Mouse (Mus musculus) heart, adult 9 months (tissue): ENCODE results near the gene 4930558C23Rik.
"Not testable (repeated sequence)": the region's sequence is repeated elsewhere in the genome, so short reads cannot be mapped to it uniquely, and the experiment has no call there.

Experiments
- DNase-seq, 2 experiments: peaks; one replicate each; pipeline ENCODE4 v3.0.0; 2022; ENCODE audit warnings: low spot score in 2 of 2

The 4930558C23Rik gene

DNA sequence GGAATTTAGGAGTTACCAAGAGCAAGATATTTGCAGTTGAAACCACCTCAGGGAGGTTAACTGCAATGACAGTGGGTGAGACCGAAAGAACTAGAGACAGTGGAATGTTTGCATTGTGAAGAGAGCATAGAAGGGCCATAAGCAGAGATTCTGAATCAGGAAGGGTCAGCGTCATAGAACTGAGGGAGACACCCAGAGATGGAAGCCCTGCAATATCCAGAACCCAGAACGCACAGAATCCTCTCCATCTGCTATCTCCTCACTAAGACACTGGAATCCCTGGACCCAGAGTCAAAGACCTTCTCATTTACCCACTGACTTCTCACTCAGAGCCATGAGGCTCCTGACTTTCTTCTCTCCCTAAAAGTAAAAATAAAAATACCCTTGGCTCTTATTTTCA, at the start of gene 4930558C23Rik:
Gene 4930558C23Rik, minus strand, starts transcription at position 101 of the 400 bp plus-strand sequence.
- no peak for DNase-seq

DNA sequence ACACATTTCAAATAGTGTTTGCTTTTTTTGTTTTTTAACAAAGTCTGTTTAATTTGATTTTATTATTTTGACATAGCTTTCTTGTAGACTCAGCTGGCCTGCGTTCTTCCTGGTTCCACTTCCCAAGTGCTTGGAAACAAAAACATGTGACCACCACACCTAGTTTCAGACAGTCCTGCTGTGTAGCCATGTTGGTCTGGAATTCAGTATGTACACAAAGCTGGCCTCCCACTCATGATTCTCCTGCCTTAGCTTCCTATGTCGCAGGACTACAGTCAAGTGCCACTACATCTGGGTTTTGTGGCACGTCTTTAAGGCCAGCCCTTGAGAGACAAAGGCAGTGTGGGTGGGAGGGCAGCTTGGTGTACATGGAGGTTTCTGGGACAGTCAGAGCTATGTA, 48.3 kb upstream of the 4930558C23Rik start:
- DNase-seq, result no peak

DNA sequence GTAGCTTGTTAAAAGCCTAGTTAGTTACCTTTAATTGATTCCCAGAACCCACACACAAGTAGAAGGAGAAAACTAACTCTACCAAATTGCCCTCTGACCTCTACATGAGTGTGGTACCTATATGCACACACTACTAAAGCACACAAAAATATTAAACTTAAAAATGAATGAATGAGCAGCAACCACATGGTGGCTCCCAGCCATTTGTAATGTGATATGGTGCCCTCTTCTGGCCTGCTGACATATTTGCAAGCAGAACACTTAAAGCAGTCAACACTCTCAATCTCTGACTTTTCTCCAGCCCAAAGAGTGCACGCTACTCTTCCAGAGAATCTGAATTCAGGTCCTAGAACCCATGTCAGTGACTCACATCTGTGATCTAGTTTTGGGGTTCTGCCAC, 47.8 kb upstream of the 4930558C23Rik start:
- peak in 1 of 2 experiments; percentile 21 for DNase-seq

DNA sequence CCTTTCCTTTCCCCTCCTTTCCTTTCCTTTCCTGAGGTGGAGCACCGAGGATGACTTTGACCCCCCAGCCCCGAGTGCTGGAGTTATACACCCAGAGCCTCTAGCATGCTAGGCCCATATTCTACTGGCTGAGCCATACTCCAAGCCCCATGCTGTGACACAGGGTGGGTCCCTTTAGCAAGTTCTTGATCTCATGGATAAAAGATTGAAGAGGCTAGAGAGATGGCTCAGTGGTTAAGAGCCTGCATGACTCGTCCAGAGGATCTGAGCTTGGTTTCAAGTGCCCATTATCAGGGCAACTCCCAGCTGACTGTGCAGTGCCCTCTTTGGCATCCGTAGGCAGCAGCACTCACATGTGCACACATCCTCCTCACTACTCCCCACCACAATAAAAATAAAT, 42.7 kb upstream of the 4930558C23Rik start:
- no peak for DNase-seq

DNA sequence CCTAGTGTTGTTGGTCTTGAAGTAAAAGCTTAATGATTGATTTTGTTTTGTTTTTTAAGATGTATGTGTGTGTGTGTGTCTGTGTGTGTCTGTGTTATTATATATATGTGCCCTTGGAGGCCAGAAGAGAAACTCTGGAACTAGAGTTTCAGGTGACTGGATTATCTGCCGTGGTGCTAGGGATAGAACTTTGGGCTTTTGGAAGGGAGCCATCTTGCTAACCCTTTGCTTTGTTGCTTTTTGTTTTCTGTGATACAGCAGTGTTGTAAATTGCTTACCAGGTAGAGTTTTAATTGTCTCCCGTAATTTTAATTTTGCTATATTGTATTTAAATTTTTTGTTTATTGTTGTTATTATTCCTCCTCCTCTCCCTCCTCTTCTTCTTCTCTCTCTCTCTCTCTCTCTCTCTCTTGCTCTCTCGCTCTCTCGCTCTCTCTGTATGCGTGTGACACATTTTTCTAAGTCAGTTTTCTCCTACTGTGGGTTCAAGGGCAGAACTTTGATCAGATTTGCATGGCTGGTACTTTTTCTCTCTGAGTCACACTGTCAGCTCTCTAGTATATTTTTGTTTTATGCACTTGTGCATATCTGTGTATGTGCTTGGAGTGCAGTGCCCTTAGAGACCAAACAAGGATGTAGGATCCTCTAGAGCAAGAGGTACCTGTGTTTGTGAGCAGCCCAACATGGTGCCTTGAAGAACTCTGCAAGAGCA, 39.9 kb upstream of the 4930558C23Rik start:
- DNase-seq, result no peak

DNA sequence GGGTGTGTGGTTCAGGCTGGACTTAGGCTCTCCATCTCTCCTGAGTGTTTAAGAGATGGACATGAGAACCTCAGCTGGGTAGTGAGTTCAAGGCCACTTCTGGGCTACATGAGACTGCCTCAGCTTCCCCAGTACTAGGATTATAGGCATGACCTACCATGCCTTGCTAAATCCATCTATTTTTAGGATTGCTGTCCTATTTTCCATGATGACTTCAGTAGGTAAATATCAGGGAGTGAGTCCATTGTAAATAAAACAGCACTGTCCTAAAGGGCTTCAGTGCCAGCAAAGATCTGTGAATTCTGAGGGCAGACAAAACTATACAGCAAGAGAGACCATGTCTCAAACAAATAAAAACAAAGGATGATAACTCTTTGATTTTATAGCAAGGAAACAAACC, 37.0 kb upstream of the 4930558C23Rik start:
- no peak for DNase-seq

DNA sequence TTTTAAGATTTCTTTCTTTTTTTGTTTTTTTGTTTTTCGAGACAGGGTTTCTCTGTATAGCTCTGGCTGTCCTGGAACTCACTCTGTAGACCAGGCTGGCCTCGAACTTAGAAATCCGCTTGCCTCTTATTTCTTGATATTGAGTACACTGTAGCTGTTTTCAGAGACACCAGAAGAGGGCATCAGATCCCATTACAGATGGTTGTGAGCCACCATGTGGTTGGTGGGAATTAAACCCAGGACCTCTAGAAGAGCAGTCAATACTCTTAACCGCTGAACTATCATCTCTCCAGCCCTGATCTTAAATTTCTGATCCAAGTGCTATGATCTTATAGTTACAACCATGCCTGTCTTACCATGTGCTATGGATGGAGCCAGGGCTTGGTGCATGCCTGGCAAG, 36.0 kb upstream of the 4930558C23Rik start:
- DNase-seq, result not testable (repeated sequence)

DNA sequence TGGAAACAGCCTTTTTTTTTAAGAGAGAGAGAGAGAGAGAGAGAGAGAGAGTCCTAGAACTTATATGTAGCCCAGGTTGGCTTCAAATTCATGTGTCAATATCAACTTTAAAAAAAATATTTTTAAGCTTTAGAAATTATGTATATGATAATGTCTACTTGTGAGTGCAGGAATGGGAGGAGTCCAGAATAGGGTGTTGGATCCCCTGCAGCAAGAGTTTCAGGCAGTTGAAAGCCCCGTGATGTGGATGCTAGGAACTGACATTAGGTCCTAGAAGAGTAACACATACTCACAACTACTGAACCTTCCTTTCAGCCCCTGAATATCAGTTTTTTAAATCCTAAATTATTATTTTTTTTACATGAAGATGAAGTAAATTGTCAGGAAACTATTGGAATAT, 32.9 kb upstream of the 4930558C23Rik start:
- DNase-seq, result no peak

DNA sequence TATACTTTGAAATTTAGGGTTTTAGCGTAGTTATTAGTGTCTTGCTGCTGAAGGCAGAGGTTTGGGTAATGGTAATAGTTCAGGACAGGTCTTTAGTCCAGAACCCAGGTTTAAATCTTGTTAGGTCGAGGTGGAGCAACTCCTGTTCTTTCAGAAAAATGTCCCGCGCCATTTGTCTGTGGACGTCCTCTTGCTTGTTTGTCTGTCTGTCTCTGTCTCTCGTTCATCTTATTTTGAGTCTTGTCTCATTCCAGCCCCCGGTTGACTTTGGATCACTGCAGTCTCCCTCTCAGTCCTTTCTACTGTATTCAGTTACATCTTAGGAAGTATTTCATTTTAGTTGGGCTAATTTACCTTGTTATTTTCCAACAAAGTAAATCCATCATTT, 32.3 kb upstream of the 4930558C23Rik start:
- peak in 1 of 2 experiments; percentile 11 for DNase-seq

DNA sequence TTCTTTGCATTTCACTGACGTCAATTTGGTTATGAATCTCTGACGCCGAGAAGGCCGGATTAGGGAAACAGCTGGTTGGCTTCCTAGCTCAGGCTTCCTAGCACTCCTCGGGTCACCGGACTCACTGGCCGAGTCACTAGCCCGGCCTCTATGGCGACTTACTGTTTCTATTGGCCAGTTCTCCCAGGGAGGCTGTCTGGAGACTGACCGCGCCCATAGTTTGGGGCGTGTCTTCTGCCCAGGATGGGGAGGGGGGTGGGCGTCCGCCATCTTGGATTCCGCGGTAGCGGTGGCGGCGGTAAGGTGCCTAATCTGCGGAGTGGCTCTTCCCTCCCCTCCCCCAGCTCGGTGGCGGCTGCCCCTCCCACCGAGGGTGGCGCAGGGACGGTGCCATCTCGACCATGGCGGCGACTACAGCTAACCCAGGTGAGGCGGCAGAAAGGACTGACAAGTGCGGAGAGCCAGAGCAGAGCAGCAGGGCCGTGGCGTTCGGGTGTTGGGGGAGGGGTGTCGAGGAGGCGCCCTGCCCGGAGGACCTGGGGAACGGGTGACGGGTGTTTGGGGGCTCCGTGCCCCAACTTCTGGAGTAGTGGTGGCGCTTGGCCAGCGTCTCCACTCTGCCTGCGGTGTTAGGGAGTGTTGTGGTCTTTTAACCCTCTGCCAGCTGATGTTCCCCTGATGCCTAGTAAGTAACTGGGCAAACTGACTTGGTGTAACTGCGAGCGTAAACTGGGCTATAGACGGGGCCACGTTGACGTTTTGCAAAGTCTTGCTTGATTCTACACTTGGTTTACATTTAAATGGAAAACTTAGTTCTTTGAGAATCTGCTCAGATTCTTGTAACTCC, 31.7 kb upstream of the 4930558C23Rik start, which contains the start of gene Arnt:
Gene Arnt, plus strand, starts transcription at position 253 of the 847 bp plus-strand sequence.
- peak; percentile 95 to 98 for DNase-seq

DNA sequence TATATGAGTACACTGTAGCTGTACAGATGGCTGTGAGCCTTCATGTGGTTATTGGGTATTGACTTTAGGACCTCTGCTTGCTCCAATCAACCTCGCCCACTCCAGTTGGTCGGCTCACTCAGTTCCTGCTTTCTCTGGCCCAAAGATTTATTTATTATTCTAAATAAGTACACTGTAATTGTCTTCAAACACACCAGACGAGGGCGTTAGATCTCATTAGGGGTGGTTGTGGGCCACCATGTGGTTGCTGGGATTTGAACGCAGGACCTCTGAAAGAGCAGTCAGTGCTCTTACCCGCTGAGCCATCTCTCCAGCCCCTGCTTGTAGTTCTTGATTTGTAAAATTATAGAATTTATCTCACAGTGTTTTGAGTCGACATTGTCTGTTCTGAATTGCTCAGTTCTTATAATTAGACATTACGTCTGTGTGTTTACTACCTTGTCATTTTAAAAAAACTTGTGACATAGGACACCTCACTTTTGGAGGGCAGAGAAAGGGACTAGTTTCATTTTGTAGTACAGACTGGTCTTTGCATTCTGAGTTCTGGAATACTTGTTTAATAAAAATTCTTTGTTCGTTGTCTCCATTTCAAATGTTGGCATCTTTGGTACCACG, 30.8 kb upstream of the 4930558C23Rik start:
- no peak for DNase-seq

DNA sequence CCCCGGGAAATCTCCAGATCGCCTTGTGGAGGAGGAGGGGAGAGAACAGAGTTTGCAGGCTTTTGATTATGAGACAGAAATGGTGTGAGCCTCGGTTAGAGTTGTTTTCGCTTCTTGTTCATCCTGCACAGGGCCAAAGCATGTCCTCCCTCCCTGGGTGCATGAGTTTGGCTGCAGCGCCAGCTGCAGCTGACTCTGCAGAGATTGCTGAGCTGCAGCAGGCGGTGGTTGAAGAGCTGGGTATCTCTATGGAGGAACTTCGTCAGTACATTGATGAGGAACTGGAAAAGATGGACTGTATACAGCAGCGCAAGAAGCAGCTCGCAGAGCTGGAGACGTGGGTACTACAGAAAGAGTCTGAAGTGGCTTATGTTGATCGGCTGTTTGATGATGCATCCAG, 25.8 kb upstream of the 4930558C23Rik start:
- not testable (repeated sequence) for DNase-seq

DNA sequence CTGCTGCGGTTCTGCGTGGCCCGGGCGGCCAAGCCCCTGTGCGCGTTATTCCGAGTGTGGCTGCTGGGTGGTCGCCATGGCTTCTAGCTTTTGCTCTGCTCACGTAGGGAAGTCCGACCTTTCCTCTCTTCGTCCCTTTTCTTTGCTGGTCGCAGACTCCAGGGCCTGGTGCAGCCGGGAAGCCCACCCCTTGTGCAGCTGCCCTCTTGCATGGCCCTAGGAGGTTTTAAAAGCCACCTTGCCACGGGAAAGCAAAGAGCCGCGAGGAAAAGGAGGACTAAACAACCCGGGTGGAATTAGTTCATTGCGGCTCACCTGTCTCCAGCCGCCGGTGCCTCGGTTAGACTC, 25.2 kb upstream of the 4930558C23Rik start:
- not testable (repeated sequence) for DNase-seq

DNA sequence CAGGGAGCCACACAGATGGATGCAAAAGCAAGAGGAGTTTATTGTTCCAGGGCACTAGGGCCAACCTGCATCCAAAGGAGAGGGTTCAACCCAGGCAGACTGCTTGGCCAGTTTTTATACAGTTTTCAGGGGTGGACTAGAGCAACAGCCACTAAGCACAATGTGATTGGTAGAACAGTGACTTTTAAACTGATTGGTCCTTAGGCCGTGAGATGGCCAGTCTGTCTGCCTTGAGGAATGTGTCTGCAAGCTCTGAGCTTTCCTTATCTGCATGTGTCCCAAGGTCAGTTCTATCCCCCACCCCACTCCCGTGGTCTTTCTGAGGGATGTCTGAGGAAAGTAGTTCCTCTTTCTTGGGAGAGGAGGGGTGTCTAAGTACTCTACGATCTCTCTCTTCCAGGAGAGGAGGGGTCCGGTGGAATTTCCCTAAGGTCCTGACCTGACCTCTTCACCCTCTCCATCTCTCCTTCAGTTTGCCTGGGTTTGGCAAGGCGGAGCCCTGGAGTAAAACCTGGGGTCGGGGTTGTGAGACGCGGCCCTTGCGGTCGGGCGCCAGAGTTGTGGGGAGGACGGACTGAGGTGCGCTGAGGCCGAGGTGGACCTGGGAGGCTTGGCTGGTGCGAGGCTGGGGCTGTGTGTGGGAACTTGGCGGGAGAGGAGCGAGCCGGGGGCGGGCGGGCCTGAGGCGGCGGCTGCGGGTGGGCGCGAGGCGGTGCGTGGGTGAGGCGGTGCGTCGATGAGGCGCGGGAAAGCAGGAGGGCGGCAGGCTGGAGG, 24.7 kb upstream of the 4930558C23Rik start:
- DNase-seq, result not testable (repeated sequence)

DNA sequence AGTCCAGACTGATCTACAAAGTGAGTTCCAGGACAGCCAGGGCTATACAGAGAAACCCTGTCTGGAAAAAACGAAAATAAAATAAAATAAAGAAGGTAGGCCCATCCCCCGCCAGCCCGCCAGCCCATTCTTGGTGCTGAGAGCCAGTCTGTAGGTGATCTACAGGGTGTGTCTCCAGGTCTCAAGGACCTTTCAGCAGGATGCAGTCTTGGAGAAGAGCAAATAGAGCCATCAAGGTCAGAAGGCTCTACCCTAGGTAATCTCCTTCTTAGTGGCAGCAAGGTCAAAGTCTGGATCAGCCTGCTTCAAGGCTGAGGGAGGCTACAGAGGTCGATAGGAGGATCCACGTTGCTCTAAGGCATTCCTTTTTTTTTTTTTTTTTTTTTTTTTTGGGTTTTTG, 23.8 kb upstream of the 4930558C23Rik start:
- not testable (repeated sequence) for DNase-seq

DNA sequence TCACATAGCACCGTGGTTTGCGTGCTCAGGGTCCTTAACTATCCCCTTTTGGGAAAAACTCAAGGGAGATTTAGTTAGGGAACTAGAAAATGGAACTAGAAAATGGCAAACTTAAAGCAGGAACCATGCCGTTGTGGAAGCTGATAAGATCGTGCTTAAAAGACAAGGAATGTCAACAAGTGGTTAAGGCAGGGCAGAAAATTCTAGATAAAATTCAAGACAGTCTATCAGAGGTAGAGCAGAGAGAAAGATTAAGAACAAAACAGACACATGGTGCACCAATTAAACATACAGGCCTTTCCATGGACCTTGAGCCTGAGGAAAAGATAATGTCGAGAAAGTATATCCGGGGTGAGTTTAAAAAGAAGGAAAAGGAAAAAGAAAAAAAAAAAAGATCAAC, 15.2 kb upstream of the 4930558C23Rik start:
- no peak for DNase-seq

DNA sequence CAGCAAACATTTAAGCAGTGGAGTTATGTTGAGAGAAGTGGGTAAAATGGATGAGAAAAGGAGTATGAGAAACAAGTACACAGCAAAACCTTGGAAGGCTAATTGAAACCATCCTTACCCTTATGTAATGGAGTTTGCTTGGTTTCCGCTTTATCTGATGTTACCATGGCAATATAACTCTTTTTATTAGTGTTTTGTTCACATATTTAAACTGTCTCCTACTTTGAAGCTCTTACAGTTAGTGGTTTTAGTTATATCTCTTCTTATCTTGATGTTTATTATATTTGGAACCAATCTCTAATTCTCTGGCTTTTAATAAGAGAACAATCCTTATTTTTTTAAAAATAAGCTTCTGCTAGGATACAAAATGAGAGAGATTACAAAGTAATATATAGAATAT, 9.6 kb upstream of the 4930558C23Rik start:
- no peak for DNase-seq

DNA sequence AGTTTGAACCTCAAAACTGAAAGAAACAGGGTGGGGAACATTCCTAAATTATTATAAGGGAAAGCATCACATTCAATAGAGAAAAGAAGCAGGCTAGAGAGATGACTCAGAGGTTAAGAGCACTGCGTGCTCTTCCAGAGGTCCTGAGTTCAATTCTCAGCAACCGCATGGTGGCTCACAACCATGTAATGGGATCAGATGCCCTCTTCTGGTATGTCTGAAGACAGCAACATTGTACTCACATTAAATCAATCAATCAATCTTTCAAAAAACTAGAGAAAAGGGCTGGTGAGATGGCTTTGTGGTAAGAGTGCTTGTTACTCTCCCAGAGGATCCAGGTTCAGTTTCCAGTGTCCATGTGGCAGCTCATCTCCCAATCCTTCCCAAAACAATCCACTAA, 6.2 kb upstream of the 4930558C23Rik start:
- no peak for DNase-seq

DNA sequence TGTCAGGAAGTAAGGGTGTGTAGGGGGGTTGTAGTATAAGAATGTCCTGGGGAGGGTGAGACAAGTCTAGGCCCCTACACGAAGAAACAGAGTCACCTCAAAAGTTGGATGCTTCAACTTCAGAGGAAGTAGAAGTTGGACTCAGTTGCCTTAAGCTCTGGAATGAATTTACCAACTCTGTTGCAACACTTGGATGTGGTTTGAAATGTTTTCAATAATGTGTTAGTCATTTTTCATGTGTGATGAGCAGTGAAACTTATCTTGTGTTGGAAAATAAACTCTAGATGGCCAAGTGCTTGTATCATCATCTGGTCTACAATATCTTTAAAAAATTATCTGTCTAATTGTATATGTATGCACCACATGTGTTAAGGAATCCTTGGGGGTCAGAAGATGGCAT, 5.1 kb upstream of the 4930558C23Rik start:
- DNase-seq, result peak in 1 of 2 experiments; percentile 7

DNA sequence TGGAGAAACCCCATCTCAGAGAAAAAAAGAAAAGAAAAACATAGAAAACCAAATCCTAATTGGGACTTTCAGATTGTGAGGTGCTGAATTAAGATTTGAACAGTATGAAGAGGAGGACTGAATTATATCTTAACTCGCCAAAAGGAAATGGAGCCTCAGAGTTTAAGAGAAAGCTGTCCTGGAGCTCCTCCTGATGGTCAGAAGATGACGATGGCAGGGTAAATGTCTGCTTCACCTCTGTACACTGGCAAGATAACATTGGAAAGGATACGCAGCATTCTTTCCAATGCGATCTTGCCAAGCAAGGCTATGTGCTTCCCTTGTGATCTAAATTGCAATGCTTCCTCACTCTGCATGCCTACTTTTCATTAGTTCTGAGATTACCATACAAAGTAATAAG, 8.3 kb downstream of the 4930558C23Rik start:
- peak; percentile 8 to 20 for DNase-seq

DNA sequence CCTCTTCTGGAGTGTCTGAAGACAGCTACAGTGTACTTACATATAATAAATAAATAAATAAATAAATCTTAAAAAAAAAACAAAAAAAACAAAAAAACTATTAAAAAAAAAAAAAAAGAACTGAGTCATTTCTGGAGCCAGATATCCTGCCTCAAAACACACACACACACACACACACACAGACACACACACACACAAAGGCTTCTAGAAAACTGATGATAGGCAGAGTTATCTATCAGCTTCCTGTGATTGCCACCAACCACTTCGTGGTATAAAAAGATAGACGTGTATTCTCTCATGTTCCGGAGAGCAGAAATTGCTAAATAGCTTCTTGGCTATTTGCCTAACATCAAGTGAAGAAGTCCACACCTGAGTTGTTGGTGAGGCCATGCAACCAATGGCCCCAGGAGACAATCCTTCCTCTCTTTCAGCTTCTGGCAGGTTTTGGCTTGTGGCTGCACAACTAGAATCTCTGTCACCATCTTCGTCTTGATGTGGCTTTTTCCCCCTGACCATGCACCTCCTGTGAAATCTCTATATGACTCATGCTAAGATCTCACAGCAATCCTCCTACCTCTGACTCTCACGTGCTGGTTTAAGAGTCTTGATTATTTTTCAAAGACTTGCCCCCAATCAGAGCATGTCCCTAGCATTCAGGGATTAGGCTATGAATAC, 17.1 kb downstream of the 4930558C23Rik start:
- no peak for DNase-seq
